Mouse (Mus musculus) c-Kit-positive CD71-positive TER-119-negative erythroid progenitor cells, embryonic 14.5 days (primary cell): ENCODE measurements around the gene Scml4.

Experiments
- DNase-seq: peaks from one replicate; pipeline ENCODE4 v3.0.0-alpha.2; 2013; ENCODE audit warnings: low read depth

Scml4 gene

DNA sequence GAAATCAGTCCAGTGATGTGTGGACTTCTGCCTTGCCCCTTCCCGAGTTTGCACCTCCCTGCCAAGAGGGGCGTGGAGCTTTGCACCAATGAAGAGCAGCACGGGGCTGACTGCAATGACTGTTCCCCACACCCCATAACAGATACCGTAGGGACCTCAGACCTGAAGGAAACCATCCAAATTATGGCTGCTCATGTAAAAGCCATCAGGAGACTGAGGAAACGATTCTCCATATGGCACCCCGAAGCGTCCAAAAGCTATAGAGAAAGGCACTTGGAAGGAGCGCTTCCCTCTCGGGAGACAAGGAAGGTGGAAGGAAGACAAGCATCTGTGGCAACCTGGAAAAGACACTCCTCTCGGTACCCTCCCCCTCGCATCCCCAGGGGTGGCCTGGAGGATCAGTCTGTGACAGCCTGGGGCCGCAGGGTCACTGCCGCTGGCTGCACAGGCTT lies 134.2 kb downstream of the Scml4 start:
- DNase-seq = no peak

DNA sequence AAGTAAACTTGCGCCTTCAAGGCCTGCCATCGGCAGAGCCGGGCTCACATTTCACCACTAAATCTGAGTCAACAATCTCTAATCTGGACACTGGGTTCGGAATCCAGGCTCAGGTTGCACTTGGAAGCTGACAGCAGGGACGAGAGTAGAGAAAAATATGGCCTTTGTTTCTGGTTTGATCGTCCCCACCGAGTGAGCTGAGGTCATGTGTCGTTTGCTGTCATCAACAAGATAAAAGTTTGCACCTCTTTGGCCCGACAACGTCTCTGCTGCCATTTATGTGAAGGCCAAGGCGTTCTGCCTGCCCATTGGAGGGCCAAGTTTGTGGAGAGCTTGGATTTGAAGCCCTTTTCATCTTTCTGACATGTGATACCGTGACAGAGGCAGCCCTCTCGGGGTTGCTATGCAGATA lies 135.3 kb downstream of the Scml4 start:
- no peak for DNase-seq

DNA sequence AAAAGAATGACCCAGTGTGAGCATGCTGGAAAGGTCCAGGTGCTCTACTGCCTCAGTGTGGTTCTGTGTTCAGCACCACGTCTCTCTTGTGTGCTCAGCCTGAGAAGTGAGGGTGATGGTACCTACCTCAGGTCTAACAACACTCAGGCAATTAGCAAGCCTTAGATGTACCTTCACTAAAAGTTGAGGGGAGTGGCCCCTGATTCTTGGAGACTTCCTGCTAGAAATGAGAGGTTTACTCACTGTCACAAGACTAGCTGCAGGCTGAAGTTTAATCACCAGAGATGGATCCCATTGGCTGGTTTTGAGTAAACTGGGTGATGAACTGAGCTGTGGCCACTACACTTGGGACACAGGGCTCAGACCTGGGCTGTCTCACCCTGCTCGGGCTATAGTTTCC lies 137.1 kb downstream of the Scml4 start:
- DNase-seq = no peak

DNA sequence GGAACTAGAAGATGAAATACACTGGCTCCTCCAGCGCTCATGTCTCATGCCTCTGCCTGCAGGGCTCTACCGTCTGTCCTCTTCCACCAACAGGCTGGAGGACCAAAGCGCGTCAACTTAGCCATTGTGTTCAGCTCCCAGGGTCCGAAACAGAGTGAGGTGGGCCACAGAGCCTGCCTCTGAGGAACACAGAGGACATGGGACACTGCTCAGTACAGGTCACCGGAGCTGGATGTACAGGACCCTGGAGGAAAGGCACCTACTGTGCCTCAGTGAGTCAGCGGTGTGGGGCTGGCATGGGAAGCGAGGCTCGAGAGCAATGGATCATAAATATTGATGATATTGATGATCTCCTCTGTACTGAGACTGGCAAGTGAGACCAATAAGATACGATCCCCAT lies 139.2 kb downstream of the Scml4 start:
- no peak for DNase-seq

DNA sequence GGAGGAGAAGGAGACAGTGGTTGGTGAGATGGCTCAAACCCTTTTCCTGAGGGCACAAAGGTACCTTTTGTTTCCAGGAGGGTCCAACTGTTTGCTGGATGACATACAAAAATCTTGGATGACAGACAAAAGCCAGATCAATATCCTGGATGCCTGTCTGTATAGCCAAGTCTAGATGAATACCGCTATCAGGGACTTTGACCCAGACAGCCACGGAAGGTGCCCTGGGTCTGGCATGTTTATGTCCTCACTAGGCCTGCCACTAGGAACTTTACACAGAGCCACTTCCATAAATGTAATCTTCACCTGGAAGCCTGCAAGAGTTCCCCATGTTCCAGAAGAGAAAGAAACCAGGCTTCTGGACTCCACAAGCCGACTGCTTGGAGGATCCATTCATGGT lies 141.3 kb downstream of the Scml4 start:
- DNase-seq = no peak

DNA sequence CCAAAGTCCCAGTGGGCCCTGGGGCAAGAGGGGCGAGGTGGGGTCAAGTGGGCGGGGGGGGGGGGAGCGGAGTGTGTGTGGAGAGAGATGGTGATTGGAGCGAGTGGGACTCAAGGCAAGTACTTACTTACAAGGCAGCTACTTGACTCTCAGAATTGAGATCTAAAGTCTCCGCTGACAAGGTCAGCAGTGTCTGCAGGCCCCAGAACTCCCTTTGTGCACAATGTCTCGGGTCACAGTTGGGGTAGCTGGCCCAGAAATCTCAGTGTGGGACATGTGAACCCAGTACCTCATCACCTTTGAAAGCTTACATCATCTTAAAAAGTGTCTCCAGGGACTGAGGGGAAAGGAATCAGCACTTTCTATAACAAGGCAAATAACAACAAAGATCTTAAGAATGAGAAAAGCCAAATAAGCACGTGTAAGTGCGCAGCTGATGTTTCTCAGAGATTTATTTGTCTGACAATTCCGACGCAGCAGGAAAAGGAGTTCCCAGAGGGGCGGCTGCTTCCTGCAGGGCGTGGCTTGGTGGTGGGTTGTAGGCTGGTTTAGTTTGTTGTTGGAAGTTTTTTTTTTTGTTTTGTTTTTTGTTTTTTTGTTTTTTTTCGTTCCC lies 142.0 kb downstream of the Scml4 start:
- no peak for DNase-seq

DNA sequence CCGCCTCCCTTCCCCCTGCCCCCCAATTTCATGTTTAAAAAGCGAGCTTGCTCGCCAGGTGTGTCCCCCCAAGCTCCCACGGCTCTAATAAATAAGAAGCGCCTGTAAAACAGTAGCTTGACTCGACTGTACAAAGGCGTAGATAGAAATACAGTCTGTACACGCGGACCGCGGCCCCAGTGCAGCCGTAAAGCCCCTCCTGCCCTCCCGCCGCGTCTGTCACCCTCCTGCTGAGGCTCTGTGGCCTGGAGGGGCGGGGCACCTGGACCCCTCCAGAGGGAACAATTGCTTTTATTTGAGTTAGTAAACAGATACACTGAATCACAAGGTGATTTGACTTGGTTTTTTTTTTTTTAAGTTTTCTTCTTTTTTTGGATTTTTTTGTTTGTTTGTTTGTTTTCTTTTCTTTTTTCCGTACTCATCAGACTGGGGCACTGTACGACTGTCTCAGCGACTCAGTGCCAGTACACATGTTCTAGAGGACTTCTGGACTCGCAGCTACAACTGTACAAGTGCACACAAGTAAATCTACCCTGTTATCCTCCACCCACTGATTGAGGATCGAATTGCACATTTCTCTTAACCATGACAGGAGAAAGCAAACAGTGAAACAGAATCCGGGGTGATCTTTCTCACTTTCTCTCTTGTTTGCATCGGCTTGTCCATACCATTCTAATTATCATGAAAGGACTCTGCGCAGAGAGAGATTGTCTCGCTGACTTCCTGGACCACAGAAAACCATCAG lies 142.7 kb downstream of the Scml4 start:
- no peak for DNase-seq

DNA sequence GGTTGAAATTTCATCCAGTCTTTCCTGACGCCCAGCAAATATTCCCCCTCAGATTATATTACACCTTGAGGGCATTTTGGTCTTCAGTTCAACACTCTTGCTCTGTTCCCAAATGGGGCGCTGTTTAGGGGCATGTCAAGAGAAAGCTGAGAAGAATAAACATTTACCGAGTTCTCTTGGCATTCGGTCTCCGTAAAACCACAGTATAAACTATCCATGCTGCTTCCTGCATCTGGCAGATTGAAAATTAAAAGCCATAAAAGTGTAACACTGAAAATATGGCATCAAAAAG lies 143.2 kb downstream of the Scml4 start:
- no peak for DNase-seq

DNA sequence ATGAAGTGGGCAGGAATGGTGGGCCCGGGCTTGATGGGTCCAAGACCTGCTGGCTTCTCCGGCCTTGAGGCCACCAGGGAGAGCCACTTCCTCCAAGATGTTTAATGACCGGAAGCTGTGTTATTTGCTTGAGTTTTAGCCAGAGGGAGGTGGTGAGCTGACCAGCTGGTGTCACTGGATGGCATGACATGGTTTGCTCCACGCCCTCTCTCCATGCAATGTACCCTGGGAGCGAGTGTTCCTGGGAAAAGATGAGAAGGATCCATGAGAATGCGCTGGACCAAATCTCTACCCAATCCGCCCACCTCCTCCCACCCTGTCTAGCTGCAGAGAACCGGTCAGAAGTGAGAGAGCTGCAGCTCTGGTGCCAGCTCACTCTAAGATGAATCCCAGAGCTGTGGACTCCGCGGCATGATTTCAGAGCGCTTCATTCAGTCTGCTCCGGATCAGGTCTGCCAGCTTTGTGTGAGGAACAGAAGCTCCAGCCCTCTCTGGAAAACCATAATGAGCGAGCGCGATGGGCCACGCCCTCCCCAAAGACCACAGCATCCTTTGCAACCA lies 144.1 kb downstream of the Scml4 start:
- DNase-seq = no peak

DNA sequence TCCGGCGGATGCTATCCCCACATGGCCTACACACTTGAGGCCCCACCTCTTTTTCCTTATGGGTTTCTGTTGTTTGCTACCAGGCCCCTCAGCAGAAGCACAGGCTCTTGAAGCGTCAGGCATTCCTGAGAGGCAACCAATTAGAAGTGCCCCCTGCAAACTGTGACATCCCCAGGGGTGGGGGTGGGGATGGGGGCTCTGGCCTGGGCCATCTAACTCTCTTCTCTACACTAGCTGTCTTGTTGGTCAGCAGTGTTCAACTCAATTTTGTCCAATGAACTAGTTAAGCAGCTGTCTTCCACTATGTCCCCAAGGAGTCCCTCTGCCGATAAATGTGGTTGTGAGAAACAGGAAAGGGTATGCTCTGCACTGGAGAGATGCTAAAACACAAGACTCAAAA lies 144.9 kb downstream of the Scml4 start:
- DNase-seq = no peak

DNA sequence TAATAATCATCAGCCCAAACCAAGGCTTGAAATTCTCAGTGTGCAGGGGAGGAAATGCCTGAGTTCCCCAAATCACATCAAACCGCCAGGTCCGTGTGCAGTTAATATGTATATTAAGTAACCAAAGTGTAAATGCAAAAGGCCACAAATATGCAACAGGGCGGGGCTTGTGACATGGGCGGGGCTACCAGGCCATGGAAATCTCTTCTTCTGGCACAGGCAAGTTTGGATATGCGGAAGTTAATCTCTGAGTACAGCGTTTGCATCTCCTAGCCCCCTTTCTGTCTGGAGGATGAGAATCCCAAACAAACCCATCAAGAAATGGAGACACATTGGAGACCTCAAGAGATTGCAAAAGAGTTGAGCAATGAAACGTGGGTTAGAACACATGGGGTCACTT lies 145.5 kb downstream of the Scml4 start:
- no peak for DNase-seq

DNA sequence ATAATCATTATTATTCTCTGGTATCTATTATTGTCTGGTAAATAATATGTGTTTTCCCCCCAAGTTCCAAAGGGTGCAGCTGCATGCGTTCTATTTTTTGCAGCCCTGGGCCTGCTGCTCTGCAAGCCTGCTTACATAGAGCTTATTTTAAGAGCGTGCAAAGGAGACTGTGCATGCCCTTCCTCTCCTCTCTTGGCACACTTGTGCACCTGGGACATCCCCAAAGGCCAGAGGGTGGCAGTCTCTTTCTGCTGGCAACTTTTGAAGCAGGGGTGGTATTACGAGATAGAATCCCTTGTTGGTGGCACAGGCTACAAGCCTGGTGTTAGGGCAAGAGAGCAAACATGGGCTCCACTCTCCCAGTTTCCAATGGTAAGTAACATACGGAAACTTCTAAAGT lies 146.4 kb downstream of the Scml4 start:
- no peak for DNase-seq

DNA sequence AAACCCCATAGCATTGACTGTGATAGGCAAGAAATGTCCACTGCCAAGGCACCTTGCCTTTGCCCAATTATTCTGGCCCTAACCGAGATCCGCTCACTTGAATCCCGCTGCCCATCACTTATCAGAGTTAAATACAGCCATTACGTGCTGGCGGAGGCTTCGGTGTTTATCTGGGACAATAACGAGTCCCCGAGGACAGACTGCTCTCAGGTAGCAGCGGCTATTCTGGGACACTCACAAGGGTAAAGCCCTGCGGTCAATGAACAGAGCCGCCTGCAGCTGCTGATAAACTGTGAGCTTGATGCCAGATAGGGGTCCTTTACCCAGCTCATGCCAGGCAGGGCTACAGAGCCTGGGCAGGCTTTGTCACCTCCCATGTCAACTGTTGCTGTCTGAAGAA lies 147.9 kb downstream of the Scml4 start:
- DNase-seq = no peak
